Mouse (Mus musculus) forebrain, embryonic 15.5 days (tissue): ENCODE results near the gene Ugdh. TPM values are rescaled to one million over a fixed set of nuclear protein-coding genes. Genes with fewer than 3 reads are reported as not detected.
"Not testable (repeated sequence)": the region's sequence is repeated elsewhere in the genome, so short reads cannot be mapped to it uniquely, and the experiment has no call there.

ENCODE experiments used
- ATAC-seq: fragments of 200-750 bp; cut with Nextera tagmentation; replicated peaks from 2 replicates; pipeline ENCODE4 v1.8.0; 2017; ENCODE audit warnings: mild to moderate bottlenecking, moderate TSS enrichment, moderate library complexity
- H3K27ac ChIP-seq: fragments of 300-500 bp; sonication (generic); replicated peaks from 2 replicates; pipeline ENCODE4 v1.5.1; 2015; ENCODE audit warnings: mild to moderate bottlenecking, inconsistent platforms
- H3K27me3 ChIP-seq: fragments of 300-500 bp; sonication (generic); 2 replicates; pipeline ENCODE4 v1.6.1; 2015; ENCODE audit warnings: inconsistent platforms
- H3K36me3 ChIP-seq: fragments of 300-500 bp; sonication (generic); 2 replicates; pipeline ENCODE4 v1.6.1; 2015; ENCODE audit warnings: mild to moderate bottlenecking, inconsistent platforms
- H3K4me1 ChIP-seq: fragments of 300-500 bp; sonication (generic); 2 replicates; pipeline ENCODE4 v1.6.1; 2015; ENCODE audit warnings: inconsistent platforms
- H3K4me2 ChIP-seq: fragments of 300-500 bp; sonication (generic); replicated peaks from 2 replicates; pipeline ENCODE4 v1.6.1; 2015; ENCODE audit warnings: mild to moderate bottlenecking, inconsistent platforms
- H3K4me3 ChIP-seq: fragments of 300-500 bp; sonication (generic); 2 replicates; pipeline ENCODE4 v1.5.1; 2015; ENCODE audit warnings: mild to moderate bottlenecking, inconsistent platforms
- H3K9ac ChIP-seq: fragments of 300-500 bp; sonication (generic); replicated peaks from 2 replicates; pipeline ENCODE4 v1.6.1; 2015; ENCODE audit warnings: mild to moderate bottlenecking, inconsistent platforms
- H3K9me3 ChIP-seq: fragments of 300-500 bp; sonication (generic); 2 replicates; pipeline ENCODE4 v1.6.1; 2016; ENCODE audit warnings: inconsistent platforms
- WGBS: fragments of 180-500 bp; shearing (Covaris S2); methylation state at CpG from one replicate; pipeline ENCODE4 v1.1.7; 2015; ENCODE audit warnings: mixed read lengths; 5-methylcytosine and 5-hydroxymethylcytosine counted together
- polyA plus RNA-seq: library from polyadenylated mRNA; unstranded; fragments of >200 nt; fragmentation: Nextera tagmentation; extraction: Ambion mirVana; gene quantifications from 2 replicates; pipeline ENCODE4 v1.2.1, GENCODE M21; 2015

Ugdh gene
- 60.4 and 60.7 TPM in 2 replicates for polyA plus RNA-seq

GRCm38 (mm10) chr5:65435806-65436561 lies at the start of gene Ugdh:
Gene Ugdh, minus strand, starts transcription at chr5:65435949.
- peak; percentile 98 for ATAC-seq
- peak within 1 kb of the TSS; percentile 86 for H3K4me2 ChIP-seq
- no peaks in the 10 kb centered on the region for H3K36me3 ChIP-seq
- no peaks in the 10 kb centered on the region for H3K9me3 ChIP-seq
- H3K4me1 ChIP-seq: peaks cover 14% of the 10 kb centered on the region
- WGBS: under 1% methylated on average over 51 of the region's 51 CpGs
- H3K9ac ChIP-seq: peak within 1 kb of the TSS; percentile 87
- peak within 1 kb of the TSS; percentile 79 for H3K27ac ChIP-seq
- H3K27me3 ChIP-seq: no peaks in the 10 kb centered on the region
- H3K4me3 ChIP-seq: peak within 1 kb of the TSS; percentile 84

- H3K27ac ChIP-seq: no peak overlapping the region
- H3K4me1 ChIP-seq: no peaks in the 10 kb centered on the region
- H3K27me3 ChIP-seq: no peaks in the 10 kb centered on the region
- no peak overlapping the region for H3K4me2 ChIP-seq
- H3K36me3 ChIP-seq: no peaks in the 10 kb centered on the region
- no peak for ATAC-seq
- H3K9ac ChIP-seq: no peak overlapping the region
- WGBS: 84% methylated on average over 4 of the region's 4 CpGs
- H3K9me3 ChIP-seq: no peaks in the 10 kb centered on the region
- H3K4me3 ChIP-seq: no peak overlapping the region
These were observed 47.2 kb upstream of the Ugdh start for GRCm38 (mm10) chr5:65482996-65483395.

GRCm38 (mm10) chr5:65480511-65480910 lies 44.8 kb upstream of the Ugdh start:
- WGBS: 86% methylated on average over 4 of the region's 4 CpGs

DNA sequence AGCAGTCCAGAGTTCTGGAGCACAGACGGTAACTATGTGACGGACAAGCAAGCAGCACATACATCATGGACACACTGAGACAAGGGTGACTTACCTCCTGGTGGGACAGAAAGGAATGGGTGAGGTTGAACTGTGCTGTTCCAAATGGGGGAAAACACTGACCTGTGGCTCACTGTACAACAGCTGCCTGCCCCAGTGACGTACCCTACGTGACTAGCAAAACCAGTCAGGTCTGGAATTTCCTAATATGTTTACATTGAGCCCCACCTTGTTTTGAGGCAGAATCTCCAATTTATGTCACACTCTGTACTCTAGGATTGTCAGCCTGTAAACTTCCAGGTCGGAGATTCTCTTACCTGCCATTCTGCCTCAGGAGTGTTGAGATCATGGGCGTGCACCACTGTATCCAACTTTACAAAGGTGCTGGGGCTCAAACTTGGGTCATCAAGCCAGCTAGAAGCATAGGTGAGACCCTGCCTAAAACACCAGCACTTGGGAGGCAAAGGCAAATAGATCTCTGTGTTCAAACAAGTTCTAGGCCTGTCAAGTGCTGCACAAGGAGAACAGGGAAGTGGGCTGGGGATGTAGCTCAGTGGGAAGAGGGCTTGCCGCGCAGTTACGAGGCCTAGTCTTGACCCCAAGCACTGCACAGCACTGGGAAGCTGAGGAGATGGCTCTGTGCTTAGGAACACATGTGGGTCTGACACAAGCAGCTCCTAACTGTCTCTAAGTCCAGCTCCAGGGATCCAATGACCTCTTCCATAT lies 44.1 kb upstream of the Ugdh start:
- Histone ChIP-seq H3K9ac (no peak overlapping the region), H3K4me1 (no peaks in the 10 kb centered on the region), H3K27ac (no peak overlapping the region), H3K4me2 (no peak overlapping the region), H3K27me3 (no peaks in the 10 kb centered on the region), H3K9me3 (no peaks in the 10 kb centered on the region), H3K4me3 (no peak overlapping the region), H3K36me3 (no peaks in the 10 kb centered on the region)
- ATAC-seq: no peak
- 90% methylated on average over 9 of the region's 9 CpGs for WGBS

More at GRCm38 (mm10) chr5:65480511-65480910, 44.8 kb upstream of the Ugdh start:
- Histone ChIP-seq H3K4me1 (no peaks in the 10 kb centered on the region), H3K4me3 (no peak overlapping the region), H3K9me3 (no peaks in the 10 kb centered on the region), H3K27me3 (no peaks in the 10 kb centered on the region), H3K36me3 (no peaks in the 10 kb centered on the region), H3K9ac (no peak overlapping the region), H3K27ac (no peak overlapping the region), H3K4me2 (no peak overlapping the region)
- ATAC-seq: no peak

DNA sequence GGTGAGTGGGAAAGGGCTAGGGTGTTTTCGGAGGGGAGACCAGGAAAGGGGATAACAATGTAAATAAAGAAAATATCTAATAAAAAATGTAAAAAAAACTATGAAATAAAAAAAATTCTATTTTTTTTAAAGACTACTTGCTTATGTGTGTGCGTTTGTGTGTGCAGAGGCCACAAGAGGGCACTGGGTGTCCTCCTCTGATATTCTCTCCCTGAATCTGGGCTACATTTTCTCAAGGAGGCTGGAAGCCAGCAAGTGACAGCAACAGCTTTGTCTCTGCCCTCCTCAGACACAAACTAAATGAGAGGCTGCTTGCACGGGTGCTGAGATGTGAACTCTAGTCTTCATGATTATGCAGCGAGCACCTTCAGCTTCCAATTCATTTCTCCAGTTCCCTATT lies 42.5 kb upstream of the Ugdh start:
- WGBS: 59% methylated on average over 4 of the region's 4 CpGs
- H3K4me3 ChIP-seq: no peak overlapping the region
- H3K4me2 ChIP-seq: no peak overlapping the region
- no peaks in the 10 kb centered on the region for H3K4me1 ChIP-seq
- H3K9me3 ChIP-seq: no peaks in the 10 kb centered on the region
- H3K27ac ChIP-seq: no peak overlapping the region
- ATAC-seq: no peak
- no peaks in the 10 kb centered on the region for H3K27me3 ChIP-seq
- no peaks in the 10 kb centered on the region for H3K36me3 ChIP-seq
- no peak overlapping the region for H3K9ac ChIP-seq

GRCm38 (mm10) chr5:65476739-65477138 lies 41.0 kb upstream of the Ugdh start:
- H3K4me3 ChIP-seq, H3K36me3 ChIP-seq, H3K9ac ChIP-seq, H3K4me1 ChIP-seq, H3K4me2 ChIP-seq, H3K27ac ChIP-seq, ATAC-seq, H3K27me3 ChIP-seq, H3K9me3 ChIP-seq: not testable (repeated sequence)
- WGBS: 95% methylated on average over 4 of the region's 4 CpGs

- Histone ChIP-seq H3K4me3 (no peak overlapping the region), H3K36me3 (no peaks in the 10 kb centered on the region), H3K27ac (no peak overlapping the region), H3K9ac (no peak overlapping the region), H3K4me1 (no peaks in the 10 kb centered on the region), H3K27me3 (no peaks in the 10 kb centered on the region), H3K4me2 (no peak overlapping the region), H3K9me3 (no peaks in the 10 kb centered on the region)
- ATAC-seq: no peak
- WGBS: 78% methylated on average over 2 of the region's 2 CpGs
These were observed 40.1 kb upstream of the Ugdh start for GRCm38 (mm10) chr5:65475806-65476205.

- no peak overlapping the region for H3K27ac ChIP-seq
- WGBS: 91% methylated on average over 6 of the region's 6 CpGs
These were observed 34.0 kb upstream of the Ugdh start for GRCm38 (mm10) chr5:65469766-65470165.

GRCm38 (mm10) chr5:65466911-65467310 lies 31.2 kb upstream of the Ugdh start:
- H3K4me1 ChIP-seq: no peaks in the 10 kb centered on the region
- ATAC-seq: no peak
- H3K36me3 ChIP-seq: peaks cover 29% of the 10 kb centered on the region
- H3K27ac ChIP-seq: no peak overlapping the region
- no peak overlapping the region for H3K9ac ChIP-seq
- H3K9me3 ChIP-seq: no peaks in the 10 kb centered on the region
- H3K4me2 ChIP-seq: no peak overlapping the region
- H3K4me3 ChIP-seq: no peak overlapping the region
- H3K27me3 ChIP-seq: no peaks in the 10 kb centered on the region
- 84% methylated on average over 3 of the region's 3 CpGs for WGBS

More at GRCm38 (mm10) chr5:65469766-65470165, 34.0 kb upstream of the Ugdh start:
- Histone ChIP-seq H3K4me2 (no peak overlapping the region), H3K9ac (no peak overlapping the region), H3K36me3 (peaks cover 29% of the 10 kb centered on the region), H3K4me3 (no peak overlapping the region), H3K27me3 (no peaks in the 10 kb centered on the region), H3K4me1 (no peaks in the 10 kb centered on the region), H3K9me3 (no peaks in the 10 kb centered on the region)
- ATAC-seq: no peak

DNA sequence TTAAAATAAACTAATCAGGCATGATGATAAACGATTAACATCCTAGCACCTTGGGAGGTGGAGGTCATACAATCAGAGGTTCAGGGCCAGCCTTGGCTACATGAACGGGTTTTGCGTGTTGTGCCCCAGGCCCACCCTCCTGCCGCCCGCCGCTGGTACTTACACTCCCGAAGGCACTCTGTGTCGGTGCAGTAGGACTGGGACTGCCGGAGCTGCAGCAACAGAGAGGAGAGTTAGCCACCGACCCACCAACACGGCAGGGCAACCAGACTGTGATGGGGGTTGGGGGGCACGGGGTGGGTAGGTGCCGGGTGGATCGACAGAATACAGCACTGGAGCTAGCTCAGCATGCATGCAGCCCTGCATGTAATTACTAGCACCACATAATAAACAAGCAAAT lies 24.6 kb upstream of the Ugdh start:
- H3K9me3 ChIP-seq: no peaks in the 10 kb centered on the region
- WGBS: 87% methylated on average over 14 of the region's 14 CpGs
- H3K36me3 ChIP-seq: peaks cover 9% of the 10 kb centered on the region; the same call in 1 of the 2 replicates

GRCm38 (mm10) chr5:65459454-65459853 lies 23.7 kb upstream of the Ugdh start:
- Histone ChIP-seq H3K4me1 (no peaks in the 10 kb centered on the region), H3K4me3 (no peak overlapping the region), H3K27ac (no peak overlapping the region), H3K4me2 (no peak overlapping the region), H3K9me3 (no peaks in the 10 kb centered on the region), H3K36me3 (peaks cover 6% of the 10 kb centered on the region; the same call in 1 of the 2 replicates), H3K27me3 (no peaks in the 10 kb centered on the region), H3K9ac (no peak overlapping the region)
- no peak for ATAC-seq
- WGBS: 93% methylated on average over 3 of the region's 3 CpGs

More for the DNA sequence above, 24.6 kb upstream of the Ugdh start:
- no peak overlapping the region for H3K27ac ChIP-seq
- no peak overlapping the region for H3K4me3 ChIP-seq
- no peaks in the 10 kb centered on the region for H3K27me3 ChIP-seq
- ATAC-seq: no peak
- no peak overlapping the region for H3K9ac ChIP-seq
- H3K4me2 ChIP-seq: no peak overlapping the region
- no peaks in the 10 kb centered on the region for H3K4me1 ChIP-seq

- H3K9me3 ChIP-seq: no peaks in the 10 kb centered on the region
- no peak overlapping the region for H3K4me3 ChIP-seq
- H3K36me3 ChIP-seq: peaks cover 6% of the 10 kb centered on the region; the same call in 1 of the 2 replicates
- H3K9ac ChIP-seq: no peak overlapping the region
- no peaks in the 10 kb centered on the region for H3K4me1 ChIP-seq
- no peaks in the 10 kb centered on the region for H3K27me3 ChIP-seq
- WGBS: 79% methylated on average over 5 of the region's 5 CpGs
- no peak overlapping the region for H3K27ac ChIP-seq
- no peak for ATAC-seq
- no peak overlapping the region for H3K4me2 ChIP-seq
These were observed 22.1 kb upstream of the Ugdh start for GRCm38 (mm10) chr5:65457846-65458245.
